Mouse (Mus musculus) gastrocnemius, postnatal 36 days (tissue): ENCODE measurements around the gene Gm10277. TPM values are rescaled to one million over a fixed set of nuclear protein-coding genes. Genes with fewer than 3 reads are reported as not detected.

Experiments used
- DNase-seq, 2 experiments: peaks; one replicate each; pipeline ENCODE4 v3.0.0; 2022
- intact Hi-C: fragments of 180-260 bp; cut with DNase I; formaldehyde crosslinking; loops from one replicate; pipeline ENCODE4 v1.15.1; 2025
- long read RNA-seq, 2 experiments: library from polyadenylated mRNA; stranded (forward); transcript quantifications; one replicate each; pipeline ENCODE4 v2.0.0; 2021
- total RNA-seq, 2 experiments: library from RNA; stranded (reverse); gene quantifications; 2 replicates each; pipeline ENCODE4 v1.2.3; 2021

The Gm10277 gene
- total RNA-seq, result not detected
- long read RNA-seq, experiment 1, result 0 reads
- long read RNA-seq, experiment 2, result 0 reads

- intact Hi-C loops, result no loop called here
- no peak for DNase-seq
These were observed at the start of gene Gm10277 for GRCm38 (mm10) chr11:77787707-77788106. Gm10277 (minus strand) TSS chr11:77787747.

DNA sequence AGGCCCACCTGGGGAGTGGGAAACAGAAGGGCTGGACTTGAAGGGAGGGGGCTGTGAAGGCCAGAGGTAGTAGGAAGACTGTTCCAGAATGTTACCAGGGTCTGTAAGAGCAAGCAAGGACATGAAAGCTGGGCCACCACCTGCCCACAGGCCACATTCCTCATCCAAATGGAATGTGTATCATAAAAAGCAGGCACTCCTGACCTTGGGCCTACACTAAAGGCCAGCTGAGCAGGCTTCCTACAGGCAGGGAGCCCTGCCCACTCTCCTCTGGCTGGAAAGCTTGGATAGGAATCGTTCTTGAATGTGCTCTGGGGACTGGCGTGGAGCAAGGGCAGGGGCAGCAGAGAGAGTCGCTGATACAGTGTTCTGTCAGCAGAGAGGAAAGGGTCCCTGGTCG, 49.2 kb upstream of the Gm10277 start:
- intact Hi-C loops, result no loop called here
- no peak for DNase-seq

DNA sequence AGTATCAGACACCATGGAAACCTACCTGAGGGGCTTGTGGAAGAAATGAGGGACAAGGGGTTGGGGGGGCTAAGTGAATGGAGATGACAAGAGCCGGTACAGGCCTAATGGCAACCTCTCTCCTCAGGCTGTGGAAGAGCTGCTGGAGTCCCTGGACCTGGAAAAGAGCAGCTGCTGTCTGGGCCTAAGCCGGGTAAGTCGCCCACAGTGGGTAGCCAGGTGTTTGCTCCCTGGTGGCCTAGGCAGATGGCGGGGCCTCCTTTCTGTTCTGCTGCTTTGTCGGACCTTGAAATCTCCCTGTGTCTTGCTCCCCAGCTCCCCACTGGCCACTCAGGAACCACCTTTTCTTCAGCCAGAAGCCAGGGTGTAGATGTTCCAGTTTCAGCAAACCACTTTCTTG, 48.7 kb upstream of the Gm10277 start:
- DNase-seq, result no peak
- intact Hi-C loops, result no loop called here

- intact Hi-C loops, result no loop called here
- DNase-seq, result no peak
These were observed 47.6 kb upstream of the Gm10277 start for GRCm38 (mm10) chr11:77835109-77835508.

- no peak for DNase-seq
- intact Hi-C loops, result no loop called here
These were observed 45.0 kb upstream of the Gm10277 start for GRCm38 (mm10) chr11:77832541-77832940.

DNA sequence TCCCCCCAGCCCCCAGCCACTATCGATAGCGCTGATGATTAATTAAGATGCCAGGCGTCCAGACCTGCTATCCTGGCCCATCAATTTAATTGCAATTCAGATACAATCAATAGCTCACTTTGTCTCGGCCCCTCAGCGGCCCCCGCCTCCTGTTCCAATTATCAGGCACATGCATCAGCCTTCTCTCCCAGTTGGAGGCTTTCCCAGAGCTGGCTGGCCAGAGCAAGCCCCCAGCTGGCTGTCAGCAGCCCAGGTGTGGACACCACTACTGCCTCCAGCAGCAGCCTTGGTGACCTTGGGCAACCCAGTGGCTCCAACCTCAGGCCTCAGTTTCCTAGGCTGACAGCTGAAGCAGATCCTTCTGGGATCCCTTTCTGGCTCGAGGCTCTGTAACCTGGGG, 43.3 kb upstream of the Gm10277 start:
- DNase-seq, result no peak
- intact Hi-C loops, result no loop called here

GRCm38 (mm10) chr11:77829043-77829841, 41.7 kb upstream of the Gm10277 start:
- no peak for DNase-seq
- intact Hi-C loops, result no loop called here

GRCm38 (mm10) chr11:77828163-77828562, 40.6 kb upstream of the Gm10277 start:
- DNase-seq, result no peak
- intact Hi-C loops, result no loop called here

GRCm38 (mm10) chr11:77827241-77827995, 39.9 kb upstream of the Gm10277 start:
- intact Hi-C loops, result no loop called here
- DNase-seq, result peak in 1 of 2 experiments; percentile 53

DNA sequence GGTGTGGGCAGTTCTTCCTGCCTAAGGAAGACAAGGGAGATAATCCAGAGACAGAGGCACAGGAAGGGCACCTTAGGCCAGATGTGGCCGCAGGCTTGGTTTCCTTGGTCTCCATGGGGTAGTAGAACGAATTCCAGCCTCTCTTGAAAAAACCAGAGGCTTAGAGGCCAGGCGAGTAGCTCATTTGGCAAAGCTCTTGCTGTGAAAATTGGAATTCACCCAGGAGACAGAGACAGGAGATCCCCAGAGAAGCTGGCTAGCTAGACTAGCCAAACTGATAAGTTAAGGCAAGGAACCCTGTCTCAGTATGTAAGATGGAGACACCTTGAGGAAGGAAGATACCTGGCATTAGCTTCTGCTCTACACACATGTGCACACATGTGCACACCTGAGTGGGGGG, 38.8 kb upstream of the Gm10277 start:
- no peak for DNase-seq
- intact Hi-C loops, result no loop called here

DNA sequence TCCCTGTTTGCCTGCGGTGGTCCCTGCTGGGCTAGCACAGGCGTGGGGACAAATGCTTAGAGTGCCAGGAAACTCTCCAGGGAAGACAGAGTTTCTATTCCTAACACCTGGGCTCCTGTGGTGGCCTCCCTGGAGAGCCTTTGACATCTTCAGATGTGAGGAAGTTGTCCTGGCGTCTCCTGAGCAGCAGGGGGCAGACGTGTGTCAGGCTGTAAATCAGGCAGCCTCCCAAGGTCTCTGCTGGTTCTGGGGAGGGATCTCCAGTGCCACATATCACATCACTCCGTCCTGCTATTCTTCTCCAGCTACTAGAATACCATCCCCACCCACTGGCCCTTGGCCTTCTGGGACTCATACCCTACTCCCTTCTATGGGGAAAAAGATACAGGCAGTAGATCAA, 38.3 kb upstream of the Gm10277 start:
- DNase-seq, result peak; percentile 57 to 65
- intact Hi-C loops, result loop anchor here (2.0 kb wide), 1 partner anchor 141 kb away; no protein-coding TSS in a partner anchor

DNA sequence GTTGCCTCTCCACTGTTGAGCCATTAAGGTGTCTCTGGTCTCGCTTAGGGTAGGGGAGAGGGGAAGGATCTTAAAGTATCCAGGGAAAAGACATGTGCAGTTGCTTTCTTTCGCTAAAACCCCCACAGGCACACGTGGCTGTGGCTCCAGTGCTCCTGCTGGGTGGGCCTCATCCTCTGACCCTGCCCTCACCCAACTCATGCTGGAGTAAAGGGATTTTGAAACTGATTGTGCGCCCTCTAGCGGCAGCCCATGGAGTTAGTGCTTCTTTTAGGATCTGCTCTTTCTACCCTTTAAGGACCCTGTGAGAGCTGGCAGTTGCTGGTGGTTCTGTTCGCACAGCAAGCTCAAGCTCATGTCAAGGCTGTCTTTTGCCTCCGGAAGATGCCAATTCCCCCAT, 35.2 kb upstream of the Gm10277 start:
- intact Hi-C loops, result no loop called here
- DNase-seq, result peak in 1 of 2 experiments; percentile 56

- intact Hi-C loops, result no loop called here
- DNase-seq, result peak in 1 of 2 experiments; percentile 51
These were observed 34.1 kb upstream of the Gm10277 start for GRCm38 (mm10) chr11:77821648-77822047.

DNA sequence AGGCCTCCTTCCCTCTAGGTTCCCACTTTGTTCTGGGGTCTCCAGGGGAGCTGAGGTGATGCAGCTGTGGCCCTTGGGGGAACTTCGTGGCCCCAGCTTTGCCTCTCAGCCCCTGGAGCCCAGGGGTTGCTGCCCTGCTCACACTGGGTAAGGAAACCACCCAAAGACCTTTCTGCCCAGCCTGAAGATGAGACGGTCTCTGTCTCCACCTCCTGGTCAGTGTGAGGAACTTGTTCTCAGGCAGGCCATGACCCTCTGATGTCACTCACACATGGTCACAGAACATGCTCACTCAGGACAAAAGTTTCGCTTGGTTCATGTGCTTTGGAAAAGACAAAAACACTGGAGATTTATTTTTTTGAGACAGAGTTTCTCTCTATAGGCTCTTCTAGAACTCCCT, 28.5 kb upstream of the Gm10277 start:
- DNase-seq, result peak; percentile 52 to 70
- intact Hi-C loops, result no loop called here

GRCm38 (mm10) chr11:77813969-77814368, 26.4 kb upstream of the Gm10277 start:
- intact Hi-C loops, result no loop called here
- peak in 1 of 2 experiments; percentile 74 for DNase-seq

DNA sequence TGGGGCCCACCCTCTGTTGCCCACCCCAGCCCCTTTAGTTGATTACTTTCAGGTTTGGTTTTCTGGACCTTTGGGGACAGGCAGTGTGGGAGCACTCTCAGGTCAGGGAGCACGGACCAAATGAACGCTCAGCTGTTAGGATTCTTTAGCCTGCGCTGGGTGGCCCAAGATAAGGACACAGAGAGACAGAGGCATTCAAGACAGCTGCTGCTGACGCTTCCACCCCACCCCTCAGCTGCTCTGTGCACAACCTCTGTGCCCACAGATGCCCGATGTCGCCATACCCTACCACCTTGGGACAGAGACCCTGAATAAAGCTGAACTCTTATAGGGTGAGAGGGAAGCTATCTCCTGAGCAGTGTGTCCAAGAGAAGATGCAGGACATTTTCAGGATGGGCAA, 22.5 kb upstream of the Gm10277 start:
- intact Hi-C loops, result no loop called here
- no peak for DNase-seq

DNA sequence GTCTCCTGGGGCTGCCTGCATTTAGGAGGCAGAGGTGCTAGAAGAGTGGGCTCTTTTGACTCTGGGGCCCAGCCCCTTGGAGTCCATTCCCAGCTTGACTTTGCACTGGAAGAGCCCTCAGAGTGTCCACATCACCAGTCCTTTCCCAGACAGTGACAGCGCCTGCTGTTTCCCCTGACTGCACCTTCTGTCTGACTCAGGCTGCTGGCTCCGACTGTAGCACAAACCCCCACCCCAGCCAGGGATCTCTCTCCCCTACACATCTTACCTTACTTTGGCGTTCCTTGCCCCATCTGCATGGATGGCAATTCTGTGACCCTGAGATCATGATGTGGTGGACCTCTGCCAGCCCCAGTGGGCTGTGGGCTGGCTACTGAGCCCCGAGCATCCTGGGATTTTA, 21.7 kb upstream of the Gm10277 start:
- no peak for DNase-seq
- intact Hi-C loops, result no loop called here

DNA sequence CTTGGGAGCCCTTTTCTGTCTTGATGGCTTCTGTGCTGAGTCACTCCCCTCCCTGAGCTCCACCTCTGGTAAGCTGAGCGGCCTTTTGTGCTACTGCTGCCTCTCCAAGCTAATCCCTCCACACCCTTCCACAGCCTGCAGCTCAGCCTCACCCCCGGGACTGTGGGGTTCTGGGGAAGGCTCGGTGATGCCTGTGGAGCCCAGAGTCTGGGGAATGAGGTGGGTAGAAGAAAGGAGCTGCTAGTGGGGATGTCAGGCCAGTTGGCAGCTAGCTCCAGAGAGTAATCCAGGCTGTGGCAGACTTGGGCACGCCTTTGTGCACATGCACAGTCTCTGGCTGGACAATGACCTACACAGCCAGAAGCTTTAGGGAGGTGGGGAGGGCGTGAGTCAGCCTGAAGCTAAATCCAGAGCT, 20.5 kb upstream of the Gm10277 start:
- intact Hi-C loops, result no loop called here
- DNase-seq, result no peak

DNA sequence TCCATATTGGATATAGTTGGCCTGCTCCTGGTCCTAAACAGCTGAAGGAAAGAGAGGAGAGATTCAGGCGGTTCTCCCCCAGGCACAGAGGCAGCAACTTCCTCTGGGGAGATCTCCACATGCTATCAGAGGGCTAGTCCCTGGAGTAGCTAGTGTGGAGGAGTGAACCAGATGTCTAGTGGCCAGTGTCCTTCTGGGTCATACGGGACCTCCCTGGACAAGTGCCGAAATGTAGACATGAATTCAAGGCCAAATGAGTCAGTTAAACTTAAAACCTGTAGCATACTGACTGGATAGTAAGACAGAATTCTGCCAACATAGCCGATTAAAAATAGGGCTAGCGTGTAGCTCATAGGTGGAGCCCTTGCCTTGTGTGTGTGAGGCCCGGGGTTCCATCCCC, 19.3 kb upstream of the Gm10277 start:
- no peak for DNase-seq
- intact Hi-C loops, result no loop called here

DNA sequence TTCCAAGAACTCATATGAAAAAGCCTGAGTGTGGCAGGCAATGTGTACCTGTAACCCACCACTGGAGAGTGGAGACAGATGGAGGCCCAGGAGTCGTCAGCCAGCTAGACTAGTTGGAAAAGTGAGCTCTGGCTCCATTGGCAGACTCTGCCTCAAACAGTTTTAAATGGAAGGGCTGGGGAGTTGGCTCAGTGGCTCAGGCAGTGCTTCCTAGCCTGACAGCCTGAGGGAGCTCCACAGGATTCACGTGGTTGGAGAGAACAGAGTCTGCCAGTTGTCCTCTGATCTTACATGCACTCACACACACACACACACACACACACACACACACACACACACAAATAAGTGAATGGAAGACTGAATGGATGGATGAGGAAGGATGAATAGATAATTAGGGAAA, 18.7 kb upstream of the Gm10277 start:
- intact Hi-C loops, result no loop called here
- DNase-seq, result no peak

GRCm38 (mm10) chr11:77802341-77802865, 14.9 kb upstream of the Gm10277 start:
- intact Hi-C loops, result no loop called here
- peak; percentile 44 to 46 for DNase-seq
